Mouse (Mus musculus): ENCODE measurements around the gene Spns3.

- TF ChIP-seq CTCF (IDR thresholded peaks at IDR 0.05; ENCODE audit: low read depth) (no peak), EP300 (optimal IDR thresholded peaks at IDR 0.05) (no peak)
These were observed 59.0 kb downstream of the Spns3 start for GRCm38 (mm10) chr11:72491130-72491960.
